ENCODE assay signal across 35 mouse cellular contexts in the genomic region with DNA sequence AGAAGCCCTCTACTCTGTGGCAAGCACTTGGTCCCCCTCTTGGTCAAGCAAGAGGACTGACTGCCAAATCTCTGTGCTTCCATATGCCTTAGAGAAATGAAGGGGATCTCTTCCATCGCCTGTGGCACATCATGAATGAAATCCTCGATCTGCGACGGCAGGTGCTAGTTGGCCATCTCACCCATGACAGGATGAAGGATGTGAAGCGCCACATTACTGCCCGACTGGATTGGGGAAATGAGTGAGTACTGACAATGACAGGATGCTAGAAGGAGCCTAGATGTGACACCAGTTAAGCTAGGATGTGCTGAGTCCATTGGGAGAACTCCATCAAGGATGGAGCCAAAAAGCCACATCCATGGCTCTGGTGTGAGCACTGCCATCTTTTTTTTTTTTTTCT.
"Had no signal": no experiment of that assay in that cellular context is flagged by ENCODE, and none has a peak within 500 bp of the region (broad histone marks: within the 10 kb centered on the region; RNA-seq: fewer than 3 reads in every experiment).

No protein-coding gene starts in this region.

- H3K27ac ChIP-seq: heart, embryonic 10.5 days; heart, embryonic 13.5 days; heart, embryonic 15.5 days; hindbrain, embryonic 10.5 days; hindbrain, embryonic 12.5 days; hindbrain, embryonic 13.5 days; hindbrain, embryonic 14.5 days; hindbrain, embryonic 15.5 days; hindbrain, postnatal 0 days; intestine, embryonic 15.5 days; kidney, embryonic 15.5 days; kidney, postnatal 0 days; layer of hippocampus, adult 2 months had no signal

- ATAC-seq: hindbrain, embryonic 16.5 days; hindbrain, postnatal 0 days; inflammation-experienced regulatory T-cells, adult 6 months; intestine, embryonic 15.5 days; intestine, embryonic 16.5 days; intestine, postnatal 0 days had no signal

- H3K9me3 ChIP-seq: heart, embryonic 10.5 days; heart, embryonic 12.5 days; heart, embryonic 13.5 days; heart, embryonic 15.5 days; hindbrain, embryonic 10.5 days; hindbrain, embryonic 12.5 days; hindbrain, embryonic 13.5 days; hindbrain, embryonic 15.5 days; intestine, embryonic 15.5 days; kidney, embryonic 15.5 days had no signal

- H3K4me2 ChIP-seq: heart, embryonic 11.5 days; heart, embryonic 12.5 days; heart, embryonic 13.5 days; heart, embryonic 15.5 days; hindbrain, embryonic 12.5 days; hindbrain, embryonic 13.5 days; hindbrain, embryonic 14.5 days; hindbrain, embryonic 15.5 days; intestine, embryonic 15.5 days; kidney, embryonic 15.5 days had no signal

- H3K4me1 ChIP-seq: heart, embryonic 12.5 days; heart, embryonic 13.5 days; heart, embryonic 15.5 days; hindbrain, embryonic 10.5 days; hindbrain, embryonic 15.5 days; intestine, embryonic 15.5 days; kidney, embryonic 15.5 days had no signal

- H3K9ac ChIP-seq: heart, embryonic 12.5 days; heart, embryonic 13.5 days; heart, embryonic 15.5 days; hindbrain, embryonic 12.5 days; hindbrain, embryonic 13.5 days; hindbrain, embryonic 14.5 days; hindbrain, embryonic 15.5 days; intestine, embryonic 15.5 days; kidney, embryonic 15.5 days had no signal

- DNase-seq: heart, postnatal 10 days; heart, postnatal 14 days; heart, postnatal 36 days; heart, postnatal 4 days; kidney, adult 11 months; kidney, adult 18-20 months; kidney, adult 2 months; kidney, adult 8-10 months; kidney, adult 9 months; kidney, postnatal 10 days; kidney, postnatal 14 days; kidney, postnatal 25 days; kidney, postnatal 36 days; kidney, postnatal 4 days; layer of hippocampus, adult 9-11 months; layer of hippocampus, postnatal 36 days had no signal

- H3K27me3 ChIP-seq: heart, embryonic 12.5 days; heart, embryonic 13.5 days; heart, embryonic 15.5 days; hindbrain, embryonic 12.5 days; hindbrain, embryonic 13.5 days; hindbrain, embryonic 15.5 days; intestine, embryonic 15.5 days; kidney, embryonic 15.5 days had no signal

- H3K36me3 ChIP-seq: heart, embryonic 10.5 days; heart, embryonic 13.5 days; heart, embryonic 15.5 days; intestine, embryonic 15.5 days had no signal

- H3K4me3 ChIP-seq: heart, embryonic 10.5 days; heart, embryonic 12.5 days; heart, embryonic 13.5 days; heart, embryonic 15.5 days; hindbrain, embryonic 10.5 days; hindbrain, embryonic 12.5 days; hindbrain, embryonic 13.5 days; hindbrain, embryonic 15.5 days; intestine, embryonic 15.5 days; kidney, embryonic 15.5 days; layer of hippocampus, adult 2 months had no signal
